Mouse (Mus musculus) gastrocnemius, postnatal 36 days (tissue): ENCODE results near the gene Izumo4. TPM values are rescaled to one million over a fixed set of nuclear protein-coding genes. Genes with fewer than 3 reads are reported as not detected.

ENCODE experiments used
- DNase-seq, 2 experiments: peaks; one replicate each; pipeline ENCODE4 v3.0.0; 2022
- intact Hi-C: fragments of 180-260 bp; cut with DNase I; formaldehyde crosslinking; loops from one replicate; pipeline ENCODE4 v1.15.1; 2025
- total RNA-seq, 2 experiments: library from RNA; stranded (reverse); gene quantifications; 2 replicates each; pipeline ENCODE4 v1.2.3; 2021

The Izumo4 gene
- total RNA-seq, 2 experiments from 2014 or later, result 1.2 to 2.7 TPM

GRCm38 (mm10) chr10:80683647-80684046 lies 18.3 kb upstream of the Izumo4 start:
- intact Hi-C loops, result loop anchor here (2.0 kb wide), 1 partner anchor 25 kb away; no protein-coding TSS in a partner anchor
- no peak for DNase-seq

- intact Hi-C loops, result loop anchor here (2.0 kb wide), 1 partner anchor 25 kb away; no protein-coding TSS in a partner anchor
- peak; percentile 40 to 49 for DNase-seq
Observed at GRCm38 (mm10) chr10:80684214-80684613, 17.8 kb upstream of the Izumo4 start.

GRCm38 (mm10) chr10:80684984-80685383 lies 17.0 kb upstream of the Izumo4 start:
- no peak for DNase-seq
- intact Hi-C loops, result loop anchor here (2.0 to 5.0 kb wide), 3 partner anchors 26 to 118 kb away; no protein-coding TSS in a partner anchor

GRCm38 (mm10) chr10:80686617-80687016 lies 15.4 kb upstream of the Izumo4 start:
- intact Hi-C loops, result loop anchor here (5.0 kb wide), 2 partner anchors 104 to 119 kb away; no protein-coding TSS in a partner anchor

GRCm38 (mm10) chr10:80687850-80688249 lies 14.1 kb upstream of the Izumo4 start:
- intact Hi-C loops, result loop anchor here (2.0 to 5.0 kb wide), 3 partner anchors 77 to 121 kb away; no protein-coding TSS in a partner anchor
- peak; percentile 62 to 73 for DNase-seq

More at GRCm38 (mm10) chr10:80686617-80687016, 15.4 kb upstream of the Izumo4 start:
- DNase-seq, result no peak

GRCm38 (mm10) chr10:80692249-80693165 lies 9.5 kb upstream of the Izumo4 start:
- no peak for DNase-seq
- intact Hi-C loops, result no loop called here

GRCm38 (mm10) chr10:80693401-80694045 lies 8.5 kb upstream of the Izumo4 start:
- DNase-seq, result no peak
- intact Hi-C loops, result no loop called here

- no peak for DNase-seq
- intact Hi-C loops, result no loop called here
Observed at GRCm38 (mm10) chr10:80694159-80694938, 7.6 kb upstream of the Izumo4 start.

- intact Hi-C loops, result no loop called here
- DNase-seq, result no peak
Observed at GRCm38 (mm10) chr10:80695186-80695585, 6.8 kb upstream of the Izumo4 start.

GRCm38 (mm10) chr10:80695801-80696501 lies 6.0 kb upstream of the Izumo4 start:
- no peak for DNase-seq

GRCm38 (mm10) chr10:80696502-80697392 lies 5.2 kb upstream of the Izumo4 start:
- no peak for DNase-seq
- intact Hi-C loops, result no loop called here

More at GRCm38 (mm10) chr10:80695801-80696501, 6.0 kb upstream of the Izumo4 start:
- intact Hi-C loops, result no loop called here

- no peak for DNase-seq
- intact Hi-C loops, result no loop called here
Observed at GRCm38 (mm10) chr10:80697393-80697787, 4.6 kb upstream of the Izumo4 start.

GRCm38 (mm10) chr10:80697812-80698211 lies 4.2 kb upstream of the Izumo4 start:
- intact Hi-C loops, result no loop called here
- no peak for DNase-seq

- intact Hi-C loops, result no loop called here
- no peak for DNase-seq
Observed at GRCm38 (mm10) chr10:80698605-80699004, 3.4 kb upstream of the Izumo4 start.

GRCm38 (mm10) chr10:80700038-80700504 lies 1.9 kb upstream of the Izumo4 start:
- intact Hi-C loops, result loop anchor here (10.0 kb wide), 1 partner anchor 265 kb away; the partner anchor contains the start of gene Tcf3
- no peak for DNase-seq

- no peak for DNase-seq
- intact Hi-C loops, result loop anchor here (10.0 kb wide), 1 partner anchor 266 kb away; the partner anchor contains the start of gene Tcf3
Observed at GRCm38 (mm10) chr10:80700732-80701131, 1.3 kb upstream of the Izumo4 start.

- intact Hi-C loops, result loop anchor here (10.0 kb wide), 1 partner anchor 268 kb away; the partner anchor contains the start of gene Tcf3
- peak; percentile 94 for DNase-seq
Observed at GRCm38 (mm10) chr10:80702536-80703390, 779 bp downstream of the Izumo4 start.
